Mouse (Mus musculus) c-Kit-negative CD71-positive TER-119-positive erythroid progenitor cells, embryonic 14.5 days (primary cell): ENCODE results near the gene Cyp4f39.
"Not testable (repeated sequence)": the region's sequence is repeated elsewhere in the genome, so short reads cannot be mapped to it uniquely, and the experiment has no call there.

Experiments used
- DNase-seq: peaks from one replicate; pipeline ENCODE4 v3.0.0-alpha.2; 2013; ENCODE audit warnings: low read depth, low spot score

The Cyp4f39 gene

DNA sequence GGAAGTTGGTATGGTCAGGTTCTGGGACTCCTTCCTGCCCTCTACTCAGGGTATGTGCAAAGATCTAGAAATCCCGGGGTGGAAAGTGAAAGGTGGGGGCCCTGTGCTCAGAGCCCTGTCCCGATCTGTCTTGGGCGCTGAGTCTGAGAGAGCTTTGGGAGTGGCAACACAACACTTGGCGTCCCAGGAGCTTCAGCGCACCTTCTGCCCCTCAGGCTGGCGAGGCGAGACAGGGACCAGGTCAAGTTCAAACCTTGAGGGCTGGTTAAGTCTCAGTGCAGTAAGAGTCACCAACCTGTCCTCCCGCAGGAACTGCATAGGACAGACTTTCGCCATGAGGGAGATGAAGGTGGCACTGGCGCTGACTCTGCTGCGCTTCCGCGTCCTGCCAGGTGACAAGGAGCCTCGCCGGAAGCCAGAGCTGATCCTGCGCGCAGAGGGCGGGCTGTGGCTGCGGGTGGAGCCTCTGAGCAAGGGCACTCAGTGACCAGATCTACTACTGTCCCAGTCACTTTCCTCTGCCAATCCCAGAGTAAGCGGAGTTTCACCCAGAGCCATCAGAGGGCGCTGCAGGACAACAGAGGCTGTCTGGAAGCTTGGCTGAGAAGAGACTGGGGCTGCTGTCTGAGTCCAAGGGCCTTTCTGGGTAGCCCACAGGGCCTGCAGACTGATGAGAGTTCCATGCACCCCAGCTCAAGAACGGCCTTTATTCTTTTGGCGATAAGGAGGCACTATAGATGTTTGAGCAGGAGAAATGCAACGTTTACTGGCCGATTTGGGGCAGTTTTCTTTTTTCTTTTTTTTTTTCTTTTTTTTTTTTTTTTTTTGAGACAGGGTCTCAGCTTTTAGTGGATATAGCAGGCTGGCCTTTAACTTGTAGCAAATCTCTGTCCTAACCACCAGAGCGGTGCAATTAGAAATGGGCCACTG is 76.2 kb downstream of the Cyp4f39 start:
- peak; percentile 9 for DNase-seq

DNA sequence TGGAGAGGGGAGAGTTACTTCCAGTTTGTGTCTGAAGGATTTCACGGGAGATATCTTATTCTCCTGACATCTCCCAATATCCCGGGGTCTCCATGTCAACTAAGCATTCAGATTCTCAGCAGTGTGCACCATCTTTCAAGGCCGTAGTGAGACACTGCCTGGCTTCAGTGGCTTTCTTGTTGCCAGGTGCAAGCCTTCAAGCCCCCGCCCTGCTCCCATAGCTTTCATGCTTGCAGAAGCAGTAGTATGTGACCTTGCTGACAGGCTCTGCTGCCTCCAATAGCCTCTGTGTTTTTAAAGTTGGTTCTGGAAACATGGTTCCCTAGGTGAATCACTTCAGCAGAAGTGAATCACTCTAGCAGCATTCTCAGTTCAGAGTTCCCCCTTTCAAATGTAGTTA is 79.8 kb downstream of the Cyp4f39 start:
- not testable (repeated sequence) for DNase-seq

DNA sequence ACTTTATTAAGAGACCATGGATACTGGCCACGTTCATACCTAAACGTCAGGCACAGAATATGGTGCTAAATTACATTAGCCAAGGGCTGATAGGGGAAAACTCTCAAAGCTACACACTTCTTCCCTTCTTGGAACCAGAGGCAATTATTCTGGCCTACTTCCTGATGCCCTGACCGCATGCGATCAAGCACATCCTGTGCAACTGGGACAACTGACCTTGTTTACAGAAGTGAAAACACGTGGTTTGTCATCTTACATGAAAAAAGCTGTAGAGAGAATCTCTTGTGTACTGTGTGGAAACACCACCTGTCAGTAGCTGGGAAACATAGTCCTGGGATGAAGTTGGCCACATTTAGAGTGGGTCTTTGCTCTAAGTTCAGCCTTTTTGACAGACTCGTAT is 81.5 kb downstream of the Cyp4f39 start:
- no peak for DNase-seq

DNA sequence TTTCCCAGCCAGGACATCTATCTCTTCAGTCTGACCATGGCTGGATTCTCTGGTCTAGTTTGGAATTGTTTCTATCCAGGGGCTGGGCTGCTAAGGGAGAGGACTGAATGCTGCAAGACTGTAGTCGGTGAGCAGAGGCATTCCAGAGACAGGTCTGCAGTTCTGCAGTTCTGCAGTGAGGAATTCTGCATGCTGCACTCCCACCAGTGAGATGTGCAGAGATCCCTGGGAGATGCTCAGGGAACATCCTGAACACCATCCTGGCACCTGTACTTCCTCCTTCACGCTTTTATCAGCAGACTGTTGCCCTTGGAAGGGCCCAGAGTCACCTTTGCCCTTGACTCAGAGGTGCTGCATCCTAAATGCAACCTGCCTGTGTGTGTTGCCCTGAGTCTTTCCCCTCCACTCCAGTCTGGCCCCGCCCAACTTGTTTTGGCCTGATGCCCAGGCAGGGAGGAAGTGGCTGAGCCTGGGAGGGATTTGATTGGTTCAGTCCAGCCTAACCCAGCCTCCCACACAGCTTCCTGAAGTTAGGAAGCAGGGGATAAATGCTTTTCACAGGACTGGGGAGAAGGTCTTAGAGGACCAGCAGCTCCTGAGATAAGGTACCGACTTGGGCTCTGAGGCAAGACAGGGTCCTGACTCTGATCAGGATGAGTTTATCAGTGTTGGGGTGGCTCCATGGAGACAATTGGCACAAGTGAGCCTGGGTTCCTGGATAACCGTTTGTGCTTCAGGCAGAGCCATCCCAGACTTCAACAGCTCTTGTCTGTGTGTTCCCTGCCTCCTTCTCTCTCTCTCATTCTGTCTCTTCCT is 83.7 kb downstream of the Cyp4f39 start, which contains the start of gene Cyp4f16:
TSS of gene Cyp4f16 (plus strand) at position 508 of the 816 bp plus-strand sequence.
- not testable (repeated sequence) for DNase-seq

DNA sequence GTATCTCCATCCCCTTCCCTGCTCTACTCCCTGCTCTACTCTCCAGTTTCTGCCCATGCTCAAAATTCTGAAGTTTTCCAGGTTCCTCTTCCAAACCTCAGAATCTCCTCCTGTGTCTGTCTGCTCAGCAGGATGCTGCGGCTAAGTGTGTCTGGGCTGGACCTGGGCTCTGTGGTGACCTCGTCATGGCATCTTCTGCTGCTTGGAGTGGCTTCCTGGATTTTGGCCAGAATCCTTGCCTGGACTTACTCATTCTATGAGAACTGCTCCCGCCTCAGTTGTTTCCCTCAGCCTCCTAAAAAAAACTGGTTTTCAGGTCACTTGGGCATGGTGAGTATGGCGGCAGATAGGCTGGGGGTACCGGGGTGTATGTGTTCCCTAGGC is 84.3 kb downstream of the Cyp4f39 start:
- DNase-seq: no peak
